Mouse (Mus musculus) cerebellum, adult 2 months (tissue): ENCODE data around the gene Gm17268.

ENCODE experiments used
- CTCF ChIP-seq: fragments of 200-500 bp; IDR thresholded peaks from 2 replicates; pipeline ENCODE4 v1.5.1; 2011; ENCODE audit warnings: low read depth, mild to moderate bottlenecking, control low read depth, low read length, moderate library complexity, borderline replicate concordance; ENCODE audit not compliant: insufficient read depth
- POLR2A ChIP-seq: fragments of 200-500 bp; IDR thresholded peaks from 2 replicates; pipeline ENCODE4 v1.6.1; 2011; ENCODE audit warnings: low read length, control low read depth, borderline replicate concordance; ENCODE audit not compliant: insufficient read depth

DNA sequence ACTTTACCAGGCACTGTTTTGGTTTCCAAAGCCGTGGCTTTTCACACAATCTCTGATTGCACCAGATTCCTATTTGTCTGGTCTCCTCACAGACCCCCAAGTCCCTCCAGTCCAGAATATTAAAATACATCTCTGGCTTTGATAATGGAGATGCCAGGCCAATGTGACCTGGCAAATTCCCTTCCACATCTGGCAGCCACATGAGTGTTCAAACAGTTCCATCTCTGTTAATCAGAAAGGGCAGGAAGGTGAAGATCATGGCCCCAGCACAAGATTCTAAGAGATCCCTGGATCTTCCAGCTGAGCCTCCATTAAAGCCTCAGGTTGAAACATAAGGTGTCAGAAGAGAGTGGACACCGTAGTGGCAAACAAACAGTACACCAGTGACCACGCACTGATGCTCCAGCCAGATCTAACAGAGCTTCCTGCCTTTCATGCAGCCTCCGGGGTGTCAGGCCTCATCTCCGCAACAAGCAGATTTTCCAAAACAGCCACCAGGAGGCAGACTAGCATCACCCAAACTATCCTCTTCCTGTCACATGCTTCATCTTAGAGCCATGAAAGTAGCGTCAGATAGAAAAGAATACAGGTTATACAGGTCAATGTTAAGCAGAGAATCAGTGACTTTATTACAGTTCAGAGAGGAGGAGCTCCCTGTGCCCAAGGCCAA is 9.5 kb upstream of the Gm17268 start:
- TF ChIP-seq POLR2A (no peak), CTCF (no peak)
